Mouse (Mus musculus): ENCODE measurements around the gene Wdr90.
"Not testable (repeated sequence)": the region's sequence is repeated elsewhere in the genome, so short reads cannot be mapped to it uniquely, and the experiment has no call there.

Gene Wdr90

DNA sequence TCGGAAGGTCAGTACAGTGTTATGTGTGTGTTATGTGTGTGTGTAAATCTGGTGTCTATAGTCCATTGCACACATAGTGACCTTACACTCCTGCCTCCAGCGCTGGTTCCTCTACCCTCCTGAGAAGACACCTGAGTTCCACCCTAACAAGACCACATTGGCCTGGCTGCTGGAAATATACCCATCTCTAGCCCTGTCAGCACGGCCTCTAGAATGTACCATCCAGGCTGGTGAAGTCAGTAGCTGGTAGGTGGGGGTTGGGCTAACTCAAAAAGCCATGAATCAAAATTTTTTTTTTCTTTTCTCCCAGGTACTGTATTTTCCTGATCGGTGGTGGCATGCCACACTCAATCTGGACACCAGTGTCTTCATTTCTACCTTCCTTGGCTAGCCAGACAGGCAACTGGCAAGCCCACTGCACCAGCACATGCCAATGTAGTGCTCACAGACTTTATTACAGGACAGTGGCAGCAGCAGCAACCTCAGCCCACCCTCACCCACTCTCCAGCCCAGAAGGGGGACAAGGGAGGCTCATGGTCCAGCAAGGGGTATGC, 31.0 kb downstream of the Wdr90 start:
- no peak for DNase-seq (ENCODE audit: low spot score)

DNA sequence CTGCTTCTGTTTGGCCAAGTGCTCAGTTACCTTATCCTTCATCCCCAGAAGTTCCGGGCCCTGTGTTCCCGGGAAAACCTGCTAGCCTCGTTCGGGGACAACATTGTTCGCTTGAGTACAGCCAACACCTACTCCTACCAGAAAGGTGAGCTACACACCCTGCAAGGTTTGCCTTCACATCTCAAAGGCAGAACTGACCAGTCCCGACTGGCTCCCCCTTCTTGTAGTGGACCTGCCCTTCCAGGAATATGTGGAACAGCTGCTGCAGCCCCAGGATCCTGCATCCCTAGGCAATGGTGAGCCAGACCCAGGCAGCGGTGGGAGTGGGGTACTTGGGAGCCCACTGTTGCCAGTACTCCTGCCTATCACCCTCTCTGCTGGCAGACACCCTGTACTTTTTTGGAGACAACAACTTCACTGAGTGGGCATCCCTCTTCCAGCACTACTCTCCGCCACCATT, 31.7 kb downstream of the Wdr90 start:
- DNase-seq (ENCODE audit: low spot score): no peak

DNA sequence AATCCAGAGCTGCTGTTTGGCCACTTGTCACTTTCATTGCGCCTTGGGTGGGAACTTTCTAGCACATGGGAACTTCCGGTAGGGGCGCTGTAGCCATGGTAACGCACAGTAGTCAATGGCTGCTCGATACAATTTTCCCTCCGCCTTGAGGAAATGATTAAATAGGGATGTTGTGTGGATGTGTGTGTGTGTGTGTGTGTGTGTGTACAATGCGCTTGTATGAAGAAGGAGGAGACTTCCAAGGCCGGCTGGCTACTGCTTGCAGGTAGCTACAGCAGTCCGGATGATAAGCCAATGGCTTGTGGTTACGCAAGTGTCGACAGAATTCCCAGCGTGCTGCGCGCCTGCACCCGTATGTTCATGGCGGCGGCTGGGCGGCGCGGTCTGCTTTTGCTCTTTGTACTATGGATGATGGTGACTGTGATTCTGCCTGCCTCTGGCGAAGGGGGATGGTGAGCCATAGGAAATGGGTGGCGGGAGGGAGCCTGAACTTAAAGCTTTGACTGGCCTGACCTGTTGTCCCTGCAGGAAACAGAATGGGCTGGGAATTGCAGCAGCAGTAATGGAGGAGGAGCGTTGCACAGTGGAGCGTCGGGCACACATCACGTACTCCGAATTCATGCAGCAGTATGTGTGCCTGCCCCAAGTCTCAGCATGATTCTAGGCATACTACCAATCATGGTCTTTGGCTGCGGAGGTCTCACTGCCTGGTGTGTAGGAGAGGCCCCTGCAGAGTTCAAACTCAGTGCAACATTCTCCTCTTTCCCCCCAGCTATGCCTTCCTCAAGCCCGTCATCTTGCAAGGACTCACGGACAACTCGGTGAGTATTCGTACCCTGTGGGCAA, 32.4 kb downstream of the Wdr90 start, which contains the start of gene Jmjd8:
Gene Jmjd8 (plus strand): TSS at position 156 of the 846 bp plus-strand sequence.
- peak; percentile 58 for DNase-seq (ENCODE audit: low spot score)

DNA sequence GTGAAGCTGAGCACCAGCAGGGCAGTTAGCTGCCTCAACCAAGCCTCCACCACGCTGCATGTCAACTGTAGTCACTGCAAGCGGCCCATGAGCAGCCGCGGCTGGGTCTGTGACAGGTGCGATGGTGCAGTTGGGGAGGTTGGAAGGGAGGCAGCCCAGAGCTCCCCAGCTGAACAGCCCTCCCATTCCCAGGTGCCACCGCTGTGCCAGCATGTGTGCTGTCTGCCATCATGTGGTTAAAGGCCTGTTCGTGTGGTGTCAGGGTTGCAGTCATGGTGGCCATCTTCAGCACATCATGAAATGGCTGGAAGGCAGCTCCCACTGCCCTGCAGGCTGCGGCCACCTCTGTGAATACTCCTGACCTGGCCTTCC, 33.1 kb downstream of the Wdr90 start:
- no peak for DNase-seq (ENCODE audit: low spot score)

DNA sequence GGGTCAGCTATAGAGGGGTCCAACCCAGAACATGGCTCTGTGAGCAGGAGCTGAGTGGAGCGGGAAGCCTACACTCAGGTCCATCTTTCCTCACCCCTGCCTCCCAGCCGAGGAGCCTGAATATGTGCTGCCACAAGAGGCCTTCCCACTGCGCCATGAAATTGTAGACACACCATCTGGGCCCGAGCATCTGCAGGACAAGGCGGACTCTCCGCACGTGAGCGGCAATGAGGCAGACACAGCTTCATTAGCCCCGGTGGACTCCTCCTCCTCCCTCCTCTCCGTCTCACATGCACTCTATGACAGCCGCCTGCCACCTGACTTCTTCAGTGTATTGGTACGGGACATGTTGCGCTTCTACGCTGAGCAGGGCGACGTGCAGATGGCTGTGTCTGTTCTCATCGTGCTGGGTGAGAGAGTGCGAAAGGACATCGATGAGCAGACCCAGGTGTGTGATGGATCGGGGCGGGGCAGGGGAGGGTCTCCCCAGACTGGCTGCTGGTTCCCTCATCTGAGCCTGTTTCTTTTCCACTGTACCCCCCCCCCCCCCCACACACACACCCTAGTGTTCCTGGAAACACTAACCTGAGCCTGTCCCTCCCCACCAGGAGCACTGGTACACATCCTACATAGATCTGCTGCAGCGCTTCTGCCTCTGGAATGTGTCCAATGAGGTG, 33.6 kb downstream of the Wdr90 start:
- DNase-seq (ENCODE audit: low spot score): no peak

DNA sequence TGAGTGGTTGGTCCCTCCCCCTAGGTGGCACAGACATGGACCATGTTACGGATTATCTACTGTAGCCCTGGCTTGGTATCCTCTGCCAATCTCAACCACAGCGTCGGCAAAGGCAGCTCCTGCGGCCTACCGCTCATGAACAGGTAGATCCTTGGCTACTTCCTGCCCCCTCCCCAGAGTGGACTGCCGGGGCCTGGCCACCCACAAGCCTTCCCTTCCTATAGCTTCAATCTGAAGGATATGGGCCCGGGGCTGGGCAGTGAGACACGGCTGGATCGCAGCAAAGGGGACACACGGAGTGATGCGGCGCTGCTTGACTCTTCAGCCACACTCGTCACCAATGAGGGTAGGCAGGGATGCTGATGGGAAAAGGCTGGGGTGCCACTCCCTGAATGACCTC, 34.3 kb downstream of the Wdr90 start:
- DNase-seq (ENCODE audit: low spot score): no peak

DNA sequence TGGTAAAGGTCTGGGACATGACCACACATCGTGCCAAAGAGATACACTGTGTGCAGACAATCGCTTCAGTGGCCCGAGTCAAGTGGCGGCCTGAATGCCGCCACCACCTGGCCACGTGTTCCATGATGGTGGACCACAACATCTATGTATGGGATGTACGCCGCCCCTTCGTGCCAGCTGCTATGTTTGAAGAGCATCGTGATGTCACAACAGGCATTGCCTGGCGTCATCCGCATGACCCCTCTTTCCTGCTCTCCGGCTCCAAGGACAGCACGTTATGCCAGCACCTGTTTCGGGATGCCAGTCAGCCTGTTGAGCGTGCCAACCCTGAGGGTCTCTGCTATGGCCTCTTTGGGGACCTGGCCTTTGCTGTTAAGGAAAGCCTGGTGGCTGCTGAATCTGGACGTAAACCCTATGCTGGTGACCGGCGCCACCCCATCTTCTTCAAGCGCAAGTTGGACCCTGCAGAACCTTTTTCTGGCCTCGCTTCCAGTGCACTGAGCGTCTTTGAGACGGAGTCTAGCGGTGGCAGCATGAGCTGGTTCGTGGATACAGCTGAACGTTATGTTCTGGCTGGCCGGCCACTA, 35.2 kb downstream of the Wdr90 start:
- no peak for DNase-seq (ENCODE audit: low spot score)

DNA sequence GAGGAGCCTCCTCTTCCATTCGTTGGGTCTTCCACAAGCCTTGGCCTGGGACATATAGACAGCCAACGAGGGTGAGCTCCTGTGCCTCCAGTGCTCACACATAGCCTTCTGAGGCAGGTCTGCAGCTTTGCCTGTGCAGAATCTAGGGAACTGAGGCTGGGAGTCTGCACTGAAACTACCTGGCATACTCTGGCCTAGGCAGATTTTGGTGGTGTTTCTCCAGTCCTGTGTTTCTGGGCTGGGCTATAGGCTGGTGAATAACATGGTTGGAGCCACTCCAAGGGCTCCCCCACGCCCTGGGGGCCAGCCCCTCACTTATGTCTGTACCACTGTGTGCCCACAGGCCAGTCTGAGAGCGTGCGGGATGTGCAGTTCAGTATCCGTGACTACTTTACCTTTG, 36.0 kb downstream of the Wdr90 start:
- no peak for DNase-seq (ENCODE audit: low spot score)

DNA sequence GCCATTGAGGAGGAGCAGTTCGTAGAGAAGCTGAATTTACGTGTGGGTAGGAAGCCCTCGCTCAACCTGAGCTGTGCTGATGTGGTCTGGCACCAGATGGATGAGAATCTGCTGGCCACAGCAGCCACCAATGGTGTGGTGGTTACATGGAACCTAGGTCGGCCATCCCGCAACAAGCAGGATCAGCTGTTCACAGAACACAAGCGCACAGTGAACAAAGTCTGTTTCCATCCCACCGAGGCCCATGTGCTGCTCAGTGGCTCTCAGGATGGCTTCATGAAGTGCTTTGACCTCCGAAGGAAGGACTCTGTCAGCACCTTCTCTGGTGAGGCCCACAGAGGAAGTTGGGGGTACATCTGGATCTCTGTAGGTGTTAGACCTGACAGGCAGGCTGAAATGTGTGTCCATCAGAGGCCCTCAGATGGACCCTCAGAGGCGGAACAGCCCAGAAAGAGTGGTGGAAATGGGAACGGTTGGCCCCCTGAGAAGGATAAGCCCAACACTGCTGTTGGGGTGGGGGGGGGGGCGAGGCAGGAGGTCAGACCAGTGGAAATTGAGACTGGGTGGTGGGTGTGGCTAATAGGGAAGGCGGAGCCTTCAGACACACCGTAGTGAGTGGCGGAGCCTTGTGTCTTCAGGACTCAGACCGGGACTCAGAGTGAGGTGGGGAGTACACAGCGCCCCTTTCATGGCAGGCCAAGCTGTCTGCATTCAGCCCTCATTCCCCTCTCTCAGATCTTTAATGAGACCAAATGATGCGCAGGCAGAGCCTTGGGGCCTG, 36.7 kb downstream of the Wdr90 start:
- DNase-seq (ENCODE audit: low spot score): no peak

DNA sequence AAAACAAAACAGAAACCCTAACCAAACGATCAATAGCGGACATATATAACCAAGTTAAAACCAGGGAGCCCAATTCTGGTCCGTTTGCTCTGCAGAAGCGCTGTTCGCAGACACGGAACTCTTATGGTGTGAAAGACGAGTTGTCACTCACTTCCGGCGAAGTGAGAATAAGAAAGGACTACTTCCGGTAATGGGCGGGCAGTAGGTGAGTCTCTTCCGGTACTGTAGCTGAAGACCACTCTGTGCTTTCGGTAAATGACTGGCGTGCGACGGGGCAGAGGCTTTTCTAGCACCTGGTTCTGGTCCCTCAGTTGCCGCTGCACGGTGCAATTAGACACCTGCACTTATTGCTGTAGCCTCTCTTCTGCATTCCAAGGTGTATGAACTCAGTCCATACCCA, 37.8 kb downstream of the Wdr90 start, which contains the start of gene Wdr24:
Gene Wdr24 (plus strand): TSS at position 176 of the 400 bp plus-strand sequence.
- DNase-seq (ENCODE audit: low spot score): peak; percentile 53

DNA sequence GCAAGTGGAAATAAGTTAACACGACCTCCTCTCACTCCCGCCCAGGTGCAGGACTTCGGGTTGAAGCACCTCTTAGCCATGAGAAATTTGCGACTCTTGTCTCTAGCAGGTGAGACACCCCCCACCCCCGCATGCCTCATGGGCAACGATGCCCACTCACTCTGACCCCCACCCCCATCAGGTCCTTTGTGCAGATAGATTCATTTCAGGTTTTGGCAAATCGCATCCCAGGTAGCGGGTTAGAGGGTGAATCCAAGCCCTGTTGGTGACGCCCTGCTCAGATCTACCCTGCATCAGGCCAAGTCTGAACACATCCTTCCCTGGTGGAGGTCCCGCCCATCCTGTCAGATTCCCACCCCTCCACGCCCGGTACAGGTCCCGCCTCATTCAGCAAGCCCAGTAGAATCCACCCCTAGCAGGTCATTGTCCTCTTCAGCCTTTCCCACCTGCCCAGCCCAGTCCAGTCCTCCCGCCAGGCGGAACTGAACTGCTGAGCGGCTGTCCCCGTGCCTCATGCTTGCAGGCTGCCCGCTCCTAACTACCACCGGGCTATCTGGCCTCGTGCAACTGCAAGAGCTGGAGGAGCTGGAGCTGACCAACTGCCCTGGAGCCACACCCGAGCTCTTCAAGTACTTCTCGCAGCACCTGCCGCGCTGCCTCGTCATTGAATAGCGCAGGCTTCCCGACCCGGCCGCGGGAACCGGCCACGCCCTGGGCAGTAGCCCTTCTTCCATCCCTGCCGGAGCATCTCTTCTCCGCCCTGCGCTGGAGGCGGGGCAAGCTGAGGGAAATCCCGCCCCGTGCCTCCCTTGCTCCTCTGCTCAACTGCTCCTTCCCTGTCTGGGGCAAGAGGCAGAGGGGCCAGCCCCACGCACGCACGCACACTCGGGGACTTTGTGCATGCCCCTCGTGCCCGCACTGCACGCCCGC, 42.2 kb downstream of the Wdr90 start:
- no peak for DNase-seq (ENCODE audit: low spot score)

DNA sequence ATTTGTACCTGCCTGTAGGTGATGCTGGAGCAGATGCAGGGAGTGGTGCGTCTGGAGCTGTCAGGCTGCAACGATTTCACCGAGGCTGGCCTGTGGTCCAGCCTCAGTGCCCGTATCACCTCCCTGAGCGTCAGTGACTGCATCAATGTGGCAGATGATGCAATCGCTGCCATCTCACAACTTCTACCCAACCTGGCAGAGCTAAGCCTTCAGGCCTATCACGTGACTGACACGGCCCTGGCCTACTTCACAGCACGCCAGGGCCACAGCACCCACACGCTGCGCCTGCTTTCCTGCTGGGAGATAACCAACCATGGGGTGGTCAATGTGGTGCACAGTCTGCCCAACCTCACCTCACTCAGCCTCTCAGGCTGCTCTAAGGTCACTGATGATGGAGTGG, 43.6 kb downstream of the Wdr90 start:
- no peak for DNase-seq (ENCODE audit: low spot score)

DNA sequence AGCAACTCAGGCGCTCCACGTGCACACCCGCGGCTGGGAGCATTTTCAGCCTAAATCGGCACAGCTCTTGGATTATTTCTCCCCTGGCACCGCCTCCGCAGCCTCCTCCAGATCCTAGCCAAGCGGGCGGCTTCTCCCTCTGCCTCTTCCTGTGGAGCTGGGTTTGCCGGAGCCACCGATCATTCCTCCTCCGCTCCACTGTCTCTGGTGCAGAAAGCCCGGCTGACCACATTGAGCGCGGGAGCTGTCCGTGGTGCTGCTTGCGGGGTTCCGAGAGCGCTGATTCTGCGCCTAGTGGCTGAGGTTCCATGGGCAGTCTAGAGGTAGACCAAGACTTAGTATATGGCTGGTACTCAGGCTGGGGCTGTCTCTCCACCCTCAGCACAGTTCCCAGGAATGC, 47.8 kb downstream of the Wdr90 start:
- peak; percentile 80 for DNase-seq (ENCODE audit: low spot score)

DNA sequence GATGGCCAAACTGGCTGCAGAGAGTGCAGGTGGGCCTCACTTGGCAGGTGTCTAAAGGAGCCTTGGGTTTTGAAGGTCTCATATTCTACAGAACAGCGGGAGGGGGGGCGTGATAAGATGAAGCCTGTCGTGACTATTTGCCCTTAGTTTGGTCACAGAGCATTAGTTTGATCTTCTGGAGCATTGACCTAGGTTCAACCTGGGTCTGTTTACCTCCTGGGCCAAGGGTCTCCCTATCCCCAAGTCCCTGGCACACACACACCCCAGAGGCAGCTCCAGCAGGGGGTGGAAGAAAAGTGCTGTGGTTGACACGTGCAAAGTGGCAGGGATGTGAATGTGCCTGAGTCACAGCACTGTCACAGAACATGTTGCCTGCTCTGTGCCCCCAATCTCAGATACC, 50.4 kb downstream of the Wdr90 start:
- DNase-seq (ENCODE audit: low spot score): no peak

DNA sequence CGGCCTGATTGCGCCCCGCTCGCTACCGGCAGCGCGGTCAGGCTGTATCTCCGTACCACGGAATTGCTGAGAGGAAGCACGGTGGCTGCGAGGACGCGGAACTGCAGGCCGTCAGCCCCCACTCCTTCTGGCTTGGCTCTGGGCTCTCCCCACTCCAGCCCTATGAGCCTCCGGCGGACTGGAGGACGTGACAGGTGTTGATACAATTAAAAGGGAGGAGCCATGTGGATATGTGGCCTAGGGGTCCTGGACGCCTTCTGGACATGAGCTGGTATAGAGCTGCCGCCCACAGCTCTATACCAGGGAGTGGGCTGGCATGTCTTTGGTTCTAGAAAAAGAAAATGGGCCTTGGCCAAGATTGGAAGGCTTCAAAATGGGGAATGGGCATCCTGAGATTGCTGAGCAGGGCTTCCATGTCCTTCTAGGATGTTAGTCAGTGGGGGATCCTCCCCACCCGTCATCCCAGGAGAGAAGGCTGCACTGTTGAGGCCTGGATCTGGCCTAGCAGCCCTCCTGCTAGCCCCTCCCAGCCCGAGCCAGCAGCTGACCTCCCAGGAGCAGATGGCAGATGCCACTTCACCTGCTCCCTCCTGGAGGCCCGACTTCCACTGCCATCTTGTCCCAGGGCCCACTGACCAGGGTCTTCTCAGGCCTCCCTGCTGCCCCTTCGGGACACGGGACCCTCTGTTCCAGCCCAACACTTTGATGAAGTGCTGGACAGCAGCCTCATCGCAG, 51.5 kb downstream of the Wdr90 start:
- no peak for DNase-seq (ENCODE audit: low spot score)

DNA sequence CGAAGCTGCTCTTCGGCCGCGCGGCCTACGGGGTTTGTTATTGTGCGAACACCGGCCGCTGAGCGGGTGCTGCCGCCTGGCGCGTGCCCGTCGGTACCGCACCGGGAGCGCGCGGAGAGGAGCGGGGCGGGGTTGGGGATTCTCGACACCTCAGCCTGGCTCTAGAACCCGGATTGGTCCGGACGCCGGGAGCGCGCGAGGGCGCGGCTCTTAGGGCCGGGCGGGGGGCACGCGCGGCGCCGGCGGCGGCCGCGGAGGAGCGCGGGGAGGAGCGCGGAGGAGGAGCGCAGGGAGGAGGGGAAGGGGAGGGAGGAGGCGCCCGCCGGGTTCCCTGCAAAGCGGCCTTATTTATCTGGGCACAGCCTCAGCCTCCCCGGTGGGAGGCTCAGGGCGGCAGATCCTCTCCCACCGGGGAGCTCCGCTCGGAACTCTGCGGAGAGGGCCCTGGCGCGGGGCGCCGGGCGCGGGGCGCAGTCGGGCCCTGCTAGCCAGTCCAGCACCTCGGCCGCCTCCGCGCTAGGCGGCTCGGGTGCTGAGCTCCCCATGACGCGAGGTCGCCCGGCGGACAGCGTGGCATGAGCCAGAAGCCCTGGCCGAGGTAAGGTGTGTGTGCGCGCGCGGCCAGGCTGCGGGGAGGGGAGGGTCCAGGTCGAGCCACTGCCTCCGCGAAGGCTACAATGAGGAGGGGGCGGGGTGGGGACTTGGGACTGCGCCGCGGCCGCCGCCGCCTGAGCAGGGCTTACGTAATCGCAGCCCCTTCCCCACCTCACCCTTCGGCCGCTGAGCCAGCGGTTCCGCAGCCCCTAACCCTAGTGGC, 52.3 kb downstream of the Wdr90 start, which contains the start of gene Fbxl16:
Gene Fbxl16 (plus strand): TSS at position 297 of the 817 bp plus-strand sequence.
- no peak for DNase-seq (ENCODE audit: low spot score)

DNA sequence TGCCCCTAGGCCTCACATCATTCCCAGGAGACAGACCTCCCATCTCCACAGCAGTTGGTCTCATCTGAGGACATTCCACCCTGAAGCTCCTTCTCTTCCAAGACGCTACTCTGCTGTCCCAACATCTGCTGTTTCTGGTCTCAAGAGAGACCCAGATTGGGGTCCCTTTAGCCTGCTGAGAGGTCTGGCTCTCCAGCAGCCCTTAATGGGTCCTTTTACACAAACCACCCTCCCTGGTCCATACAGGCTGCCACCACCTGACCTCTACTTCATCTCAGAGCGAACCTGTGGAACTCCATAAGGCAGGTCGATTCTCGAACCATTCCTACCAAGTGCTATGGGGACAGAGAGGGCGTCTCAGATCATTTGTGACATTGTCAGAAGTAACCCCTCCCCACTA, 53.3 kb downstream of the Wdr90 start:
- DNase-seq (ENCODE audit: low spot score): no peak

DNA sequence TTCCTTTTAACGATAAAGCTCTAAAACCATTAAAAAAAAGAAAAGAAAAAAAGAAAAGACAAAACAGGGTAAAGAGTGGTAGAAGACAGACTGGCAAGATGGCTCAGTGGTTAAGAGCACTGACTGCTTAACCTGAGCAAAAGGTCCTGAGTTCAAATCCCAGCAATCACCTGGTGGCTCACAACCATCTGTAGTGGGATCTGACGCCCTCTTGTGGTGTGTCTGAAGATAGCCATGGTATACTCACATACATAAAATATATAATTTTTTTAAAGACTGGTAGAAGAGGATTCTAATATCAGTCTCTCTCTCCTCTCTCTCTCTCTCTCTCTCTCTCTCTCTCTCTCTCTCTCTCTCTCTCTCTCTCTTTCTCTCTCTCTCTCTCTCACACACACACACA, 53.8 kb downstream of the Wdr90 start:
- not testable (repeated sequence) for DNase-seq (ENCODE audit: low spot score)

DNA sequence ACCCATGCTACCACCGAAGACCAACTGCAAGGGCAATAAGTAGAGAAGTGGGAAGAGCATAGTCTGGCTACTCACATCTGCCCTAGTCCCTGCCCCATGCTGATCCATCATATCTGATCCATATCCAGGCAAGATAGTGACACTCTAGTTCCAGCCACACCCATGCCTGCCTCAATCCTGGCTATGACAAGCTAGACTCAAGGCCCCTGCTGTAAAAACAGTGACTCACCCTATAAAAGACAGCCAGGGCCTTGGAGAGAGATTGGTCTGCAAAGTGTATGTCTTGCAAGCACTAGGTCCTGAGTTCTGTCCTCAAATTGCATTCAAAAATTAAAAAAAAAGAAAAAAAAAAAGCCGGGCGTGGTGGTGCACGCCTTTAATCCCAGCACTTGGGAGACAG, 54.8 kb downstream of the Wdr90 start:
- no peak for DNase-seq (ENCODE audit: low spot score)

All from ovary, postnatal 10 days (tissue).